Mouse (Mus musculus) splenic B cell, adult 2 months (primary cell): ENCODE data around the gene Cyp2d22.
"Not testable (repeated sequence)": the region's sequence is repeated elsewhere in the genome, so short reads cannot be mapped to it uniquely, and the experiment has no call there.

Source experiments
- DNase-seq: peaks from one replicate; pipeline ENCODE4 v3.0.0-alpha.2; 2011; ENCODE audit warnings: low read depth, low spot score
- H3K27me3 ChIP-seq: 2 replicates; pipeline ENCODE4 v1.6.1; 2012; ENCODE audit warnings: mild to moderate bottlenecking, low read length, moderate library complexity, mixed read lengths; ENCODE audit not compliant: control insufficient read depth, poor library complexity, insufficient read depth, severe bottlenecking
- H3K36me3 ChIP-seq: 2 replicates; pipeline ENCODE4 v1.6.1; 2012; ENCODE audit warnings: mild to moderate bottlenecking, low read length, moderate library complexity, mixed read lengths; ENCODE audit not compliant: control insufficient read depth, poor library complexity, insufficient read depth, severe bottlenecking

Gene Cyp2d22

GRCm38 (mm10) chr15:82389916-82390315 lies 9.9 kb upstream of the Cyp2d22 start:
- not testable (repeated sequence) for H3K27me3 ChIP-seq, H3K36me3 ChIP-seq, DNase-seq

- DNase-seq: no peak
- H3K27me3 ChIP-seq: no peaks in the 10 kb centered on the region
- H3K36me3 ChIP-seq: no peaks in the 10 kb centered on the region
Observed at GRCm38 (mm10) chr15:82385729-82386128, 5.7 kb upstream of the Cyp2d22 start.

GRCm38 (mm10) chr15:82382441-82382840 lies 2.4 kb upstream of the Cyp2d22 start:
- Histone ChIP-seq H3K27me3 (no peaks in the 10 kb centered on the region; the same call in 1 of the 2 replicates), H3K36me3 (no peaks in the 10 kb centered on the region)
- DNase-seq: no peak

- no peaks in the 10 kb centered on the region for H3K36me3 ChIP-seq
- H3K27me3 ChIP-seq: no peaks in the 10 kb centered on the region; the same call in 1 of the 2 replicates
- no peak for DNase-seq
Observed at GRCm38 (mm10) chr15:82380714-82381062, 628 bp upstream of the Cyp2d22 start.

- no peak for DNase-seq
- H3K36me3 ChIP-seq: no peaks in the 10 kb centered on the region
- no peaks in the 10 kb centered on the region; the same call in 1 of the 2 replicates for H3K27me3 ChIP-seq
Observed at GRCm38 (mm10) chr15:82379511-82379870, 569 bp downstream of the Cyp2d22 start.

GRCm38 (mm10) chr15:82378261-82379180 lies 1.5 kb downstream of the Cyp2d22 start:
- Histone ChIP-seq H3K27me3 (no peaks in the 10 kb centered on the region; the same call in 1 of the 2 replicates), H3K36me3 (no peaks in the 10 kb centered on the region)
- no peak for DNase-seq

GRCm38 (mm10) chr15:82377701-82378100 lies 2.4 kb downstream of the Cyp2d22 start:
- no peaks in the 10 kb centered on the region; the same call in 1 of the 2 replicates for H3K27me3 ChIP-seq
- no peaks in the 10 kb centered on the region for H3K36me3 ChIP-seq
- no peak for DNase-seq

GRCm38 (mm10) chr15:82376393-82377138 lies 3.5 kb downstream of the Cyp2d22 start:
- no peaks in the 10 kb centered on the region for H3K36me3 ChIP-seq
- DNase-seq: no peak
- no peaks in the 10 kb centered on the region; the same call in 1 of the 2 replicates for H3K27me3 ChIP-seq

GRCm38 (mm10) chr15:82375855-82376254 lies 4.2 kb downstream of the Cyp2d22 start:
- Histone ChIP-seq H3K36me3 (no peaks in the 10 kb centered on the region), H3K27me3 (no peaks in the 10 kb centered on the region; the same call in 1 of the 2 replicates)
- no peak for DNase-seq

GRCm38 (mm10) chr15:82374437-82374836 lies 5.6 kb downstream of the Cyp2d22 start:
- Histone ChIP-seq H3K27me3 (no peaks in the 10 kb centered on the region), H3K36me3 (no peaks in the 10 kb centered on the region)
- DNase-seq: no peak

- Histone ChIP-seq H3K27me3 (no peaks in the 10 kb centered on the region), H3K36me3 (no peaks in the 10 kb centered on the region)
- no peak for DNase-seq
Observed at GRCm38 (mm10) chr15:82372991-82373390, 7.1 kb downstream of the Cyp2d22 start.

- H3K36me3 ChIP-seq: no peaks in the 10 kb centered on the region
- no peaks in the 10 kb centered on the region for H3K27me3 ChIP-seq
- no peak for DNase-seq
Observed at GRCm38 (mm10) chr15:82372446-82372845, 7.6 kb downstream of the Cyp2d22 start.

GRCm38 (mm10) chr15:82368851-82369250 lies 11.2 kb downstream of the Cyp2d22 start:
- Histone ChIP-seq H3K36me3 (no peaks in the 10 kb centered on the region), H3K27me3 (no peaks in the 10 kb centered on the region)
- DNase-seq: no peak

- Histone ChIP-seq H3K36me3 (no peaks in the 10 kb centered on the region), H3K27me3 (no peaks in the 10 kb centered on the region)
- DNase-seq: no peak
Observed at GRCm38 (mm10) chr15:82368146-82368545, 11.9 kb downstream of the Cyp2d22 start.

GRCm38 (mm10) chr15:82364561-82364960 lies 15.5 kb downstream of the Cyp2d22 start:
- H3K27me3 ChIP-seq, DNase-seq, H3K36me3 ChIP-seq: not testable (repeated sequence)
